Mouse (Mus musculus) midbrain, embryonic 14.5 days (tissue): ENCODE data around the gene Frmd5. TPM values are rescaled to one million over a fixed set of nuclear protein-coding genes. Genes with fewer than 3 reads are reported as not detected.

ENCODE experiments used
- ATAC-seq: fragments of 200-750 bp; cut with Nextera tagmentation; 2 replicates; pipeline ENCODE4 v1.8.0; 2017; ENCODE audit warnings: moderate number of reproducible peaks, moderate library complexity; ENCODE audit not compliant: low FRiP score, low TSS enrichment
- DNase-seq: peaks from one replicate; pipeline ENCODE4 v3.0.0-alpha.2; 2015
- H3K27ac ChIP-seq: fragments of 300-500 bp; sonication (generic); replicated peaks from 2 replicates; pipeline ENCODE4 v1.5.1; 2014; ENCODE audit warnings: mild to moderate bottlenecking, low read depth, low read length, moderate library complexity
- H3K27me3 ChIP-seq: fragments of 300-500 bp; sonication (generic); 2 replicates; pipeline ENCODE4 v1.6.1; 2014; ENCODE audit warnings: low read length, control low read depth, mixed read lengths; ENCODE audit not compliant: control insufficient read depth, insufficient read depth
- H3K36me3 ChIP-seq: fragments of 300-500 bp; sonication (generic); 2 replicates; pipeline ENCODE4 v1.6.1; 2014; ENCODE audit warnings: low read length, control low read depth; ENCODE audit not compliant: control insufficient read depth, insufficient read depth
- H3K4me1 ChIP-seq: fragments of 300-500 bp; sonication (generic); 2 replicates; pipeline ENCODE4 v1.6.1; 2014; ENCODE audit warnings: mild to moderate bottlenecking, antibody characterized with exemption, low read length, control low read depth; ENCODE audit not compliant: control insufficient read depth, insufficient read depth
- H3K4me2 ChIP-seq: fragments of 300-500 bp; sonication (generic); 2 replicates; pipeline ENCODE4 v1.6.1; 2014; ENCODE audit warnings: mild to moderate bottlenecking, low read length, moderate library complexity
- H3K4me3 ChIP-seq: fragments of 300-500 bp; sonication (generic); replicated peaks from 2 replicates; pipeline ENCODE4 v1.5.1; 2014; ENCODE audit warnings: low read depth, low read length
- H3K9ac ChIP-seq: fragments of 300-500 bp; sonication (generic); replicated peaks from 2 replicates; pipeline ENCODE4 v1.6.1; 2014; ENCODE audit warnings: mild to moderate bottlenecking, low read length, moderate library complexity
- H3K9me3 ChIP-seq: fragments of 300-500 bp; sonication (generic); 2 replicates; pipeline ENCODE4 v1.6.1; 2016; ENCODE audit warnings: low read length, control low read depth, mixed read lengths; ENCODE audit not compliant: control insufficient read depth
- WGBS: fragments of 180-500 bp; shearing (Covaris S2); extraction: QIAGEN DNeasy Blood & Tissue Kit; methylation state at CpG from one replicate; pipeline ENCODE4 v1.1.7; 2014; 5-methylcytosine and 5-hydroxymethylcytosine counted together
- polyA plus RNA-seq: library from polyadenylated mRNA; unstranded; fragments of >200 nt; fragmentation: Nextera tagmentation; extraction: Ambion mirVana; gene quantifications from 2 replicates; pipeline ENCODE4 v1.2.1, GENCODE M21; 2014

The Frmd5 gene
- polyA plus RNA-seq, 1 experiment from 2014 or later: 32.0 TPM

- no peaks in the 10 kb centered on the region for H3K27me3 ChIP-seq
- no peak overlapping the region for H3K4me3 ChIP-seq
- H3K9ac ChIP-seq: no peak overlapping the region
- WGBS: 78% methylated on average over 7 of the region's 7 CpGs
- ATAC-seq: no peak
- no peak overlapping the region for H3K4me2 ChIP-seq
- H3K4me1 ChIP-seq: peaks cover 3% of the 10 kb centered on the region; the same call in 1 of the 2 replicates
- no peaks in the 10 kb centered on the region for H3K9me3 ChIP-seq
- no peak overlapping the region for H3K27ac ChIP-seq
- no peaks in the 10 kb centered on the region for H3K36me3 ChIP-seq
- DNase-seq: no peak
Measured at GRCm38 (mm10) chr2:121598249-121598648, 208.6 kb downstream of the Frmd5 start.

- Histone ChIP-seq H3K27ac (no peak overlapping the region), H3K9ac (no peak overlapping the region), H3K36me3 (no peaks in the 10 kb centered on the region), H3K27me3 (no peaks in the 10 kb centered on the region), H3K4me3 (no peak overlapping the region), H3K4me1 (no peaks in the 10 kb centered on the region), H3K9me3 (no peaks in the 10 kb centered on the region), H3K4me2 (no peak overlapping the region)
- ATAC-seq: no peak
- no peak for DNase-seq
- 87% methylated on average over 2 of the region's 2 CpGs for WGBS
Measured at GRCm38 (mm10) chr2:121596621-121597020, 210.3 kb downstream of the Frmd5 start.

GRCm38 (mm10) chr2:121594660-121595291 is 212.1 kb downstream of the Frmd5 start:
- no peaks in the 10 kb centered on the region for H3K27me3 ChIP-seq
- H3K9me3 ChIP-seq: no peaks in the 10 kb centered on the region
- no peaks in the 10 kb centered on the region for H3K36me3 ChIP-seq
- H3K27ac ChIP-seq: no peak overlapping the region
- DNase-seq (no peak), ATAC-seq (no peak)
- no peaks in the 10 kb centered on the region for H3K4me1 ChIP-seq
- no peak overlapping the region for H3K4me2 ChIP-seq
- 65% methylated on average over 8 of the region's 8 CpGs for WGBS
- no peak overlapping the region for H3K9ac ChIP-seq
- no peak overlapping the region for H3K4me3 ChIP-seq

GRCm38 (mm10) chr2:121594131-121594530 is 212.8 kb downstream of the Frmd5 start:
- no peaks in the 10 kb centered on the region for H3K4me1 ChIP-seq
- H3K4me3 ChIP-seq: no peak overlapping the region
- no peak overlapping the region for H3K9ac ChIP-seq
- H3K27me3 ChIP-seq: no peaks in the 10 kb centered on the region
- ATAC-seq (no peak), DNase-seq (no peak)
- no peak overlapping the region for H3K27ac ChIP-seq
- no peaks in the 10 kb centered on the region for H3K36me3 ChIP-seq
- H3K9me3 ChIP-seq: no peaks in the 10 kb centered on the region
- no peak overlapping the region for H3K4me2 ChIP-seq
- 55% methylated on average over 3 of the region's 3 CpGs for WGBS

- ATAC-seq (no peak), DNase-seq (peak; percentile 57)
- Histone ChIP-seq H3K4me2 (no peak overlapping the region), H3K4me1 (peaks cover 11% of the 10 kb centered on the region), H3K4me3 (no peak overlapping the region), H3K27ac (peak overlapping the region; percentile 57), H3K27me3 (no peaks in the 10 kb centered on the region), H3K9me3 (no peaks in the 10 kb centered on the region), H3K9ac (no peak overlapping the region), H3K36me3 (peaks cover 11% of the 10 kb centered on the region; the same call in 1 of the 2 replicates)
- WGBS: 32% methylated on average over 4 of the region's 4 CpGs
Measured at GRCm38 (mm10) chr2:121588309-121588694, 218.6 kb downstream of the Frmd5 start.

- no peak for ATAC-seq
- Histone ChIP-seq H3K36me3 (peaks cover 15% of the 10 kb centered on the region; the same call in 1 of the 2 replicates), H3K9ac (no peak overlapping the region), H3K4me1 (peaks cover 11% of the 10 kb centered on the region), H3K27me3 (no peaks in the 10 kb centered on the region), H3K27ac (peak overlapping the region; percentile 57), H3K4me3 (no peak overlapping the region), H3K9me3 (no peaks in the 10 kb centered on the region), H3K4me2 (no peak overlapping the region)
- peak; percentile 41 for DNase-seq
- WGBS: 34% methylated on average over 12 of the region's 12 CpGs
Measured at GRCm38 (mm10) chr2:121587523-121588308, 219.2 kb downstream of the Frmd5 start.

- H3K36me3 ChIP-seq: peaks cover 16% of the 10 kb centered on the region; the same call in 1 of the 2 replicates
- H3K4me3 ChIP-seq: no peak overlapping the region
- H3K9ac ChIP-seq: no peak overlapping the region
- no peak overlapping the region for H3K4me2 ChIP-seq
- ATAC-seq (no peak), DNase-seq (no peak)
- H3K9me3 ChIP-seq: no peaks in the 10 kb centered on the region
- 79% methylated on average over 5 of the region's 5 CpGs for WGBS
- H3K27me3 ChIP-seq: no peaks in the 10 kb centered on the region
- H3K4me1 ChIP-seq: peaks cover 11% of the 10 kb centered on the region
- no peak overlapping the region for H3K27ac ChIP-seq
Measured at GRCm38 (mm10) chr2:121584705-121585104, 222.2 kb downstream of the Frmd5 start.

GRCm38 (mm10) chr2:121583468-121584116 is 223.3 kb downstream of the Frmd5 start:
- Histone ChIP-seq H3K9ac (no peak overlapping the region), H3K36me3 (peaks cover 16% of the 10 kb centered on the region; the same call in 1 of the 2 replicates), H3K9me3 (no peaks in the 10 kb centered on the region), H3K27ac (0 out of 2 replicates have a peak overlapping the region, but pooled peaks have one; percentile 32), H3K4me2 (no peak overlapping the region), H3K27me3 (no peaks in the 10 kb centered on the region), H3K4me1 (peaks cover 7% of the 10 kb centered on the region), H3K4me3 (no peak overlapping the region)
- peak; percentile 73 for ATAC-seq
- WGBS: 30% methylated on average over 13 of the region's 13 CpGs
- peak; percentile 83 for DNase-seq
